Mouse (Mus musculus): ENCODE results near the gene Tut7.
"Not testable (repeated sequence)": the region's sequence is repeated elsewhere in the genome, so short reads cannot be mapped to it uniquely, and the experiment has no call there.

- TF ChIP-seq EP300 (IDR thresholded peaks at IDR 0.05; ENCODE audit: low read depth) = not testable (repeated sequence)
- peak; percentile 46; the same call in 1 of the 2 replicates for TF ChIP-seq CTCF (IDR thresholded peaks at IDR 0.05; ENCODE audit: low read depth)
Measured at GRCm38 (mm10) chr13:59779744-59780264, 43.1 kb downstream of the Tut7 start.

Data from liver, embryonic 14.5 days (tissue).